Mouse (Mus musculus) ovary, postnatal 36 days (tissue): ENCODE data around the gene Traf2.

Source experiments
- DNase-seq: peaks from one replicate; pipeline ENCODE4 v3.0.0; 2022; ENCODE audit warnings: low spot score, mixed read lengths

The Traf2 gene

GRCm38 (mm10) chr2:25493476-25493961 is 53.2 kb downstream of the Traf2 start, which contains the start of gene Lcn12:
Gene Lcn12, minus strand, starts transcription at chr2:25493911.
- no peak for DNase-seq

DNA sequence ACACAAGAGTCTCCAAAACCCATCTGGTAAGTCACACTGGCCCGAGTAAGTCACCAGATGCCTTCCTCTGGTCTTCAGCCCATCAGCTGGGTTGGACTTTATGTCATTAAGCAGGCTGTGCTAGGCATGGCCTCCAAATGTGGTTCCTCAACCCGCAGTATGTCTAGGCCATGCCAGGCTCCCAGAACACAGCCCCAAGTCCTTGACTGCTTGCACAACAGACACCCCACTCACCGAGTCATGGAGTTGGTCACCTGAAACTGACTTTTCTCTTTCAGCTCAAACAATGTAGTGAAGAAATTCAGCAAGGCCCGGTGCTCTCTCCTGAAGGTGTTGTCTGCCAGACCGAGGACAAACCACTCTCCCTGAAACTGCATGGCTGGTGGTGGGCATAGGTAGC is 53.8 kb downstream of the Traf2 start:
- no peak for DNase-seq

DNA sequence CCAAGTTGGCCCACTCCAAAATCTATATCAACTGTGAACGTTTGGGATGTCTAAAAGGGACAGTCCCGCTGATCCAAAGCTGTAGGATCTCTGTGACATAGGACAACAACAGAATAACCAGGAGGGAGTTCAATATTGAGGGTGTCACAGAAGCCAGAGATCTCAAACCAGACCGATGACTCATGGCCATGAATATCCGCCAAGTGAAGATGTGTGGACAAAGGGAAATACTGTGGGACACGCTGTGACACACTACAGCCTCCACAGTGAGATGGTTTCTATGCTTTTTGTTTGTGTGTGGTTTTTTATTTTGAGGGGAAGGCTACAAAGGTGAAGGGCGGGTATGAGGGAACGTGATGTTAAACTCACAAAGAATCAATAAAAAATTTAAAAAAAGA is 58.1 kb downstream of the Traf2 start:
- DNase-seq: no peak

DNA sequence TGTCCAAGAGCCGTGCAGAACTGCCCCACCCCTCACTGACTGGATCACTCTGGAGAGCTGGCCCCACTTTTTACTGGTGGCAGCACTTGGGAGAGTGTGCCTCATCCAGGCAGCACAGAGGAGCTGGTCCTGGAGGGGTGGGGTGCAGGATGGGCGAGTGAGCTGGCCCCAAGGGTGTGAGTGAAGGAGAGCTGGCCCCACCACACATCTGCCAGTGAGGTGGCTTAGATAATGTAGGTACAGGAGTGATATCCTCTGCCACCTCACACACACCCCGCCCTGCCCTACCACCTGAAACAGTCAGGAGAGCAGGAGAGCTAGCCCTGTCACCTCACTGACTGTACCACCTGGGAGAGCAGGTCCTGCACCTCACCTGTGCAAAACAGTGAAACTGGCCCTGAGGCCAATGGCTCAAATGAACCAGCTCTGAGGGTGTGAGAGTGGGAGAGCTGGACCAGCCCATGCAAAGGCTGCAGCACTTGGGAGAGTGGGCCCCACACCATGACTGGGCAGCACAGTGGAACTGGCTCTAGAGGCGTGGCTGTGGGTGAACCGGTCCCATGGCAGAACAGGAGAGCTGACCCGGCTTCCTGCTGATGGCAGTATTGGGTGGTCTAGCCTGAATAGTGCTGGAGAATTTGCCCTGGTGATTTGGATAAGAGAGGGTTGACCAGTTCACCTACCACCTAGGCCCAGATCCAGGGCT is 58.6 kb downstream of the Traf2 start:
- DNase-seq: no peak

GRCm38 (mm10) chr2:25484901-25485647 is 61.7 kb downstream of the Traf2 start:
- DNase-seq: no peak

DNA sequence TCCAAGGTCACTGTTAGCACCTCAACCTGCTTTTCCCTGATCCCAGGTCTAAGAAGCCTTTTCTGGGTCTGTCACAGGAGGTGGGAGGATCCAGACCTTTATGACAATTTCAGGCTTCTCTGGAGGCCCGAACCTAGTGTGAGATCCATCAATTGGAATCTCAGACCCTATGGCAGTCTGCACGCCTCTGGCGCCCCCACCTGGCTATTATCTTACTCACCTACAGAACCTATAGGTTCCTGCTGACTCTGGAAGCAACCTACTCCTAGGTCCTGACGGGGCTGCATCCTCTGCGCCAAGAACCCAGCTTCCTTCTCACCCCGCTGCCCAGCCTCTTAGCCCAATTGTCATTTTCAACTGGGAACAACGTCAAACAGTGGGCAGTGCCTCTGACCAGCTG is 63.8 kb downstream of the Traf2 start:
- no peak for DNase-seq

- no peak for DNase-seq
Observed at GRCm38 (mm10) chr2:25480541-25480940, 66.2 kb downstream of the Traf2 start.

DNA sequence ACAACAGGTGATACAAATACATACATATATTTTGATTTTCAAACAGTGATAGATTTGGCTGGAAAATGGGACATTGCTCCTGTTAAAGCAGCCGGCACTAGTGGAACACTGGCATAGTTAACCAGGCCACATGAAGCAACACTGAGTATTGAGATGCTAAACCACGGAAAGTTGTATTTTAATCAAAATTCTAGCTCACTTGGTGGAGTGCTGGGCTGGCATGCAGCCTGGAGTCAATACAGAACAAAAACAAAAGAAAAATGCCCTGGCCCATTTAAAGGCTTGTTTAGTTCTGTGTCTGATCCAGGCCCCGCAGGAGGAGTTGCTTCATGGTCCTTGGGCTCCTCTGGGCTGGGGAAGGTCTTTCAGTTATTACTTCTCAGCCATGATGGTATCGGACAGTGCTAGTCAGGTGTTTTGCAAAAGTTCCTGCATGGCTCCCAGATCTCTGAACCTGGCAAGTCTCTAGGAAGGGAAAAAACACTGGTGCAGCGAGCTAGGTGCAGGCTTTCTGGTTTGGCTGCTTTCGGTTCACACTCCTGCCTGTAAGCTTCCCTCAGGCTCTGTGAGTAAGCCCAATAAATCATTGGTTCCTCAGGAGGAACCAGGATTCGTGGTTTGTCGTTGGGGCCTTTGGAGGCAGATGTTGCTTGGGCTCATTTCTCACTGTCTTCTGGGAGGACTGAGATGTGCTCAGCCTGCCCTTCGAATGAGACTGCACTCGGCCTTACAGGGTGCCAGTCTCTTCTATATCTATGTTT is 67.0 kb downstream of the Traf2 start:
- no peak for DNase-seq

GRCm38 (mm10) chr2:25477967-25478675 is 68.6 kb downstream of the Traf2 start:
- peak; percentile 51 for DNase-seq

GRCm38 (mm10) chr2:25477541-25477940 is 69.2 kb downstream of the Traf2 start:
- no peak for DNase-seq

DNA sequence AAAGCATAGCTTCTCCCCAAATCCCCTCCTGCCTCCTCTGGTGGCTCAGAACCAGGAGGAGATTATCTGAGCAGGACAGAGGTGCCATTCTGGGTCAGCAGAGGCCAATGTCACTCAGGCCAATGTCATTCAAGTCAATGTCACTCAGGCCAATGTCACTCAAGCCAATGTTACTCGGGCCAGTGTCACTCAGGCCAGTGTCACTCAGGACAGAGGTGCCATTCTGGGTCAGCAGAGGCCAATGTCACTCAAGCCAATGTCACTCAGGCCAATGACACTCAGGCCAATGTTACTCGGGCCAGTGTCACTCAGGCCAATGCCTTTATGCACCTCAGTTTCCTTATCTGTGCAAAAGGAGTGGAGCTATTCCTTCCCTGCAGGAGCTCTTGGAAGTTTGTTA is 74.2 kb downstream of the Traf2 start:
- DNase-seq: no peak

DNA sequence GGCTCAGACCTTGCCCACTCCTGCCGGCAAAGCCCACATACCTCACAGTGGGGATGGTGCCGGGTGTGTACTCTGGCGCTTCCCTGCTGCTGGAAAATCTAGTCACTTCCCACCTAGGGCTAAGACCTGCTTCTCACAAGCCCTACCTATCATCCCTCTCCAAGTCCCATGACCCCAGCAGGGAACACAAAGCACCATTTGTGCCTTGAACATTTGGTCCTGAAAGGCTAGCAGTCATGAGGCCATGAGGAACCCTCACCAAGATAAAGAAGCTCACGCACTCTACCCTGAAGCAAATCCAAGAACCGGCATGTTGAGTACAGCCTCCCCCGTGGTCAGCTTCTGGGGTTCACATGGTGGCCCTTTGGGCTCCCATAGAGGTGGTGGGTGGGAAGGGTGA is 76.8 kb downstream of the Traf2 start, which contains the start of gene Ptgds:
Gene Ptgds, minus strand, starts transcription at position 78 of the 400 bp plus-strand sequence.
- DNase-seq: no peak

DNA sequence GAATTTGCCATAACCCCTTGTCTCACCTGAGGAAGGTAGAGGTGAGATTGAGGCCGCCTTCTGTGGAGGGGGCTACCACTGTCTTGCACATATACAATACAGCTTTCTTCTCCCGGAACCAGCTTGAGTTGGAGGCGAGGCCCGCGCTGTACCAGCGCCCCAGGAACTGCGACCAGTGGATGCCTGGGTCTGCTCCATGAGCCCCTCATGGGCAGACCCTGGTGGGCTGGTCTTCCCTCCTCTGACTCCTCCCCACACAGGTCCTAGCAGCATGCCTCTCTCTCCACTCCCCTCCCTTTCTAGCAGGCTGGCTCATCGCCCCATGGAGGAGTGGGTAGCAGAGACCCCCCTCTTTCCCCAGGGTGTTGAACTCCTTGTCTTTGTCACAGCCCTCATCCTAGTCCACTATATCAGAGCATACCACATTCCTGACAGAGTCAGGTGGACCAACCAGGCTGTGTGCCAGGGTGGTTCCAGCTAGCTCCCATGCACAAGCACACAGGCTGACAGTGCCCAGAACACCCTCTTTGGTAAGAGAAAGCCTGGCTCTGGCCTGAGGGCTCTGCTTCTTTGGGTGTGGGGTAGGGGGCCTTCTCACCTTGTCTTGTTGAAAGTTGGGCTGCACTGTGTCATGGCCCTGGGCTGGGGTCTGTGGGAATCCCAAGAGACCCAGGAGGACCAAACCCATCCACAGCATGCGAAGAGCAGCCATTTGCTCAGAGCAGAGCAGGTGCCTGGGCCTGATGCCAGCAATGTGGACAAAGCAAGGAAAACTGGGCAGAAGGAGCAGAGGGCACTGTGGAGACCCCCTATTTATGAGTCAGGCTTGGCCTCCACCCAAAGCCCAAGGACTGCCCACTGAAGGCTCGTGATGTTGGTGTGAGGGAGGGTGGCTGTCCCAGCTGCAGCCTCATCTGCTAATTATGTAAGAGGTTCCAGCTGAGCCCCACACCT is 77.5 kb downstream of the Traf2 start:
- no peak for DNase-seq
